Mouse (Mus musculus): ENCODE measurements around the gene Tssc4. TPM values are rescaled to one million over a fixed set of nuclear protein-coding genes. Genes with fewer than 3 reads are reported as not detected.

Tssc4 gene
- polyA plus RNA-seq, 1 experiment = 23.0 TPM

- TF ChIP-seq CTCF (IDR thresholded peaks at IDR 0.05; ENCODE audit: low read depth, low read length) = no peak
- no peak for TF ChIP-seq POLR2A (IDR thresholded peaks at IDR 0.05; ENCODE audit: borderline replicate concordance, low read depth, low read length)
- Histone ChIP-seq H3K4me3 (ENCODE audit: insufficient read depth, low read length) (peak within 1 kb of the TSS; percentile 40), H3K4me1 (ENCODE audit: control insufficient read depth, insufficient read depth, low read length) (peaks cover under 1% of the 10 kb centered on the region), H3K27ac (ENCODE audit: insufficient read depth, low read depth, low read length) (no peak within 1 kb of the TSS)
Observed at GRCm38 (mm10) chr7:143106062-143106461, 37.0 kb downstream of the Tssc4 start, which contains the start of gene Kcnq1. Gene Kcnq1 (plus strand): TSS chr7:143106362.

GRCm38 (mm10) chr7:143106672-143107465, 37.8 kb downstream of the Tssc4 start:
- H3K4me3 ChIP-seq (ENCODE audit: insufficient read depth, low read length) = peak overlapping the region; percentile 40
- H3K4me1 ChIP-seq (ENCODE audit: control insufficient read depth, insufficient read depth, low read length) = no peaks in the 10 kb centered on the region
- TF ChIP-seq CTCF (IDR thresholded peaks at IDR 0.05; ENCODE audit: low read depth, low read length) (no peak), POLR2A (IDR thresholded peaks at IDR 0.05; ENCODE audit: borderline replicate concordance, low read depth, low read length) (no peak)
- H3K27ac ChIP-seq (ENCODE audit: insufficient read depth, low read depth, low read length) = no peak overlapping the region

- no peak overlapping the region for H3K27ac ChIP-seq (ENCODE audit: insufficient read depth, low read depth, low read length)
- TF ChIP-seq CTCF (IDR thresholded peaks at IDR 0.05; ENCODE audit: low read depth, low read length) (no peak), POLR2A (IDR thresholded peaks at IDR 0.05; ENCODE audit: borderline replicate concordance, low read depth, low read length) (no peak)
- H3K4me3 ChIP-seq (ENCODE audit: insufficient read depth, low read length) = no peak overlapping the region
- no peaks in the 10 kb centered on the region for H3K4me1 ChIP-seq (ENCODE audit: control insufficient read depth, insufficient read depth, low read length)
Observed at GRCm38 (mm10) chr7:143108200-143108599, 39.2 kb downstream of the Tssc4 start.

GRCm38 (mm10) chr7:143108996-143109660, 40.1 kb downstream of the Tssc4 start:
- Histone ChIP-seq H3K4me1 (ENCODE audit: control insufficient read depth, insufficient read depth, low read length) (no peaks in the 10 kb centered on the region), H3K27ac (ENCODE audit: insufficient read depth, low read depth, low read length) (no peak overlapping the region), H3K4me3 (ENCODE audit: insufficient read depth, low read length) (no peak overlapping the region)
- TF ChIP-seq CTCF (IDR thresholded peaks at IDR 0.05; ENCODE audit: low read depth, low read length) (no peak), POLR2A (IDR thresholded peaks at IDR 0.05; ENCODE audit: borderline replicate concordance, low read depth, low read length) (no peak)

GRCm38 (mm10) chr7:143109696-143110095, 40.6 kb downstream of the Tssc4 start:
- Histone ChIP-seq H3K4me3 (ENCODE audit: insufficient read depth, low read length) (no peak overlapping the region), H3K27ac (ENCODE audit: insufficient read depth, low read depth, low read length) (no peak overlapping the region), H3K4me1 (ENCODE audit: control insufficient read depth, insufficient read depth, low read length) (no peaks in the 10 kb centered on the region)
- TF ChIP-seq POLR2A (IDR thresholded peaks at IDR 0.05; ENCODE audit: borderline replicate concordance, low read depth, low read length) = no peak
- TF ChIP-seq CTCF (IDR thresholded peaks at IDR 0.05; ENCODE audit: low read depth, low read length) = no peak

GRCm38 (mm10) chr7:143110803-143111202, 41.8 kb downstream of the Tssc4 start:
- no peak overlapping the region for H3K27ac ChIP-seq (ENCODE audit: insufficient read depth, low read depth, low read length)
- TF ChIP-seq POLR2A (IDR thresholded peaks at IDR 0.05; ENCODE audit: borderline replicate concordance, low read depth, low read length) (no peak), CTCF (IDR thresholded peaks at IDR 0.05; ENCODE audit: low read depth, low read length) (no peak)

GRCm38 (mm10) chr7:143111719-143112118, 42.7 kb downstream of the Tssc4 start:
- H3K4me1 ChIP-seq (ENCODE audit: control insufficient read depth, insufficient read depth, low read length) = no peaks in the 10 kb centered on the region
- H3K4me3 ChIP-seq (ENCODE audit: insufficient read depth, low read length) = no peak overlapping the region
- TF ChIP-seq CTCF (IDR thresholded peaks at IDR 0.05; ENCODE audit: low read depth, low read length) (no peak), POLR2A (IDR thresholded peaks at IDR 0.05; ENCODE audit: borderline replicate concordance, low read depth, low read length) (no peak)

More at GRCm38 (mm10) chr7:143110803-143111202, 41.8 kb downstream of the Tssc4 start:
- no peaks in the 10 kb centered on the region for H3K4me1 ChIP-seq (ENCODE audit: control insufficient read depth, insufficient read depth, low read length)
- H3K4me3 ChIP-seq (ENCODE audit: insufficient read depth, low read length) = no peak overlapping the region

GRCm38 (mm10) chr7:143112395-143112794, 43.3 kb downstream of the Tssc4 start:
- H3K27ac ChIP-seq (ENCODE audit: insufficient read depth, low read depth, low read length) = no peak overlapping the region
- no peak overlapping the region for H3K4me3 ChIP-seq (ENCODE audit: insufficient read depth, low read length)
- TF ChIP-seq CTCF (IDR thresholded peaks at IDR 0.05; ENCODE audit: low read depth, low read length) (no peak), POLR2A (IDR thresholded peaks at IDR 0.05; ENCODE audit: borderline replicate concordance, low read depth, low read length) (no peak)
- no peaks in the 10 kb centered on the region for H3K4me1 ChIP-seq (ENCODE audit: control insufficient read depth, insufficient read depth, low read length)

More at GRCm38 (mm10) chr7:143111719-143112118, 42.7 kb downstream of the Tssc4 start:
- H3K27ac ChIP-seq (ENCODE audit: insufficient read depth, low read depth, low read length) = no peak overlapping the region

- Histone ChIP-seq H3K4me3 (ENCODE audit: insufficient read depth, low read length) (no peak overlapping the region), H3K27ac (ENCODE audit: insufficient read depth, low read depth, low read length) (no peak overlapping the region), H3K4me1 (ENCODE audit: control insufficient read depth, insufficient read depth, low read length) (peaks cover 7% of the 10 kb centered on the region)
- TF ChIP-seq POLR2A (IDR thresholded peaks at IDR 0.05; ENCODE audit: borderline replicate concordance, low read depth, low read length) (no peak), CTCF (IDR thresholded peaks at IDR 0.05; ENCODE audit: low read depth, low read length) (no peak)
Observed at GRCm38 (mm10) chr7:143114773-143115172, 45.7 kb downstream of the Tssc4 start.

GRCm38 (mm10) chr7:143116521-143116920, 47.5 kb downstream of the Tssc4 start:
- TF ChIP-seq POLR2A (IDR thresholded peaks at IDR 0.05; ENCODE audit: borderline replicate concordance, low read depth, low read length) (no peak), CTCF (IDR thresholded peaks at IDR 0.05; ENCODE audit: low read depth, low read length) (no peak)
- Histone ChIP-seq H3K4me1 (ENCODE audit: control insufficient read depth, insufficient read depth, low read length) (peaks cover 22% of the 10 kb centered on the region), H3K4me3 (ENCODE audit: insufficient read depth, low read length) (no peak overlapping the region), H3K27ac (ENCODE audit: insufficient read depth, low read depth, low read length) (no peak overlapping the region)

All from bone marrow macrophage, adult 2 months (primary cell).